Comparison of ENCODE assay signal across 29 mouse cellular contexts in the genomic region with DNA sequence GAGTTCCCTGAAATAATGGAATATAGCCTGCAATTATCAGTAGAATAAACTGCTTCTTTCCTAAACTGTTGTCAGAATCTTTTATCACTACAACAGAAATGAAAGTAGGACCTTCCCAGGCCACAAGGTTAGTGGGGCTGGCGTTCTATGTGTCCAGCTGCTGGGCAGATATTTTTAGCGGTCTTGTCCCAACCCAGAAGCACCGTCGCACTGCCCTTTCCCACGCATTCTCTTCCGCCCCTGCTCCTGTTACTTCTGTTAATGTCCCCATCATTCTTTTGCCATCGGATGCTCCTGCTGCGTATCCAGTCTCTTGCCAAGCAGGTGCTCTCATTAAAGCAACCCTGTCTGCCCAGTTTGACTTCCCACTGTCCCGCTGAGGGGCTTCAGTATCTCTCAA.
"Had no signal": no experiment of that assay in that cellular context is flagged by ENCODE, and none has a peak within 500 bp of the region (broad histone marks: within the 10 kb centered on the region; RNA-seq: fewer than 3 reads in every experiment).

No protein-coding gene starts in this region.

- H3K36me3 ChIP-seq: limb, embryonic 10.5 days; limb, embryonic 12.5 days; limb, embryonic 13.5 days; limb, embryonic 15.5 days; liver, embryonic 12.5 days; liver, embryonic 13.5 days; liver, embryonic 15.5 days; lung, embryonic 15.5 days; midbrain, embryonic 10.5 days; midbrain, embryonic 12.5 days; midbrain, embryonic 13.5 days; midbrain, embryonic 15.5 days; neural tube, embryonic 12.5 days; neural tube, embryonic 13.5 days had no signal

- DNase-seq: left cerebral cortex, postnatal 4 days; liver; liver, embryonic 13.5 days; liver, postnatal 0 days; lung, adult 18-20 months; lung, adult 2 months; lung, embryonic 14.5 days; lung, postnatal 10 days; lung, postnatal 14 days; lung, postnatal 36 days; lung, postnatal 4 days; midbrain, embryonic 14.5 days had no signal

- H3K9me3 ChIP-seq: limb, embryonic 10.5 days; limb, embryonic 12.5 days; limb, embryonic 13.5 days; limb, embryonic 15.5 days; liver, embryonic 12.5 days; liver, embryonic 13.5 days; liver, embryonic 15.5 days; lung, embryonic 15.5 days; midbrain, embryonic 10.5 days; midbrain, embryonic 12.5 days; midbrain, embryonic 13.5 days; midbrain, embryonic 15.5 days; neural tube, embryonic 12.5 days; neural tube, embryonic 13.5 days had no signal

- H3K27me3 ChIP-seq: limb, embryonic 13.5 days; limb, embryonic 15.5 days; liver, embryonic 13.5 days; liver, embryonic 15.5 days; lung, embryonic 15.5 days; midbrain, embryonic 13.5 days; midbrain, embryonic 15.5 days; neural tube, embryonic 12.5 days; neural tube, embryonic 13.5 days had no signal

- H3K9ac ChIP-seq: limb, embryonic 12.5 days; limb, embryonic 13.5 days; limb, embryonic 15.5 days; liver, embryonic 12.5 days; liver, embryonic 13.5 days; liver, embryonic 14.5 days; liver, embryonic 15.5 days; liver, postnatal 0 days; lung, embryonic 14.5 days; lung, embryonic 15.5 days; midbrain, embryonic 12.5 days; midbrain, embryonic 13.5 days; midbrain, embryonic 15.5 days; neural tube, embryonic 12.5 days; neural tube, embryonic 13.5 days had no signal

- H3K27ac ChIP-seq: limb, embryonic 10.5 days; limb, embryonic 12.5 days; limb, embryonic 13.5 days; limb, embryonic 15.5 days; liver, embryonic 12.5 days; liver, embryonic 13.5 days; liver, embryonic 14.5 days; liver, embryonic 15.5 days; lung, embryonic 15.5 days; macrophage; midbrain, embryonic 10.5 days; midbrain, embryonic 12.5 days; midbrain, embryonic 13.5 days; midbrain, embryonic 15.5 days; neural tube, embryonic 12.5 days; neural tube, embryonic 13.5 days had no signal

- H3K4me1 ChIP-seq: limb, embryonic 10.5 days; limb, embryonic 12.5 days; limb, embryonic 13.5 days; limb, embryonic 15.5 days; liver, embryonic 12.5 days; liver, embryonic 13.5 days; liver, embryonic 15.5 days; lung, embryonic 15.5 days; midbrain, embryonic 15.5 days; neural tube, embryonic 12.5 days; neural tube, embryonic 13.5 days had no signal

- H3K4me3 ChIP-seq: limb, embryonic 10.5 days; limb, embryonic 12.5 days; limb, embryonic 13.5 days; limb, embryonic 15.5 days; liver, embryonic 12.5 days; liver, embryonic 13.5 days; liver, embryonic 15.5 days; lung, embryonic 15.5 days; megakaryocyte, embryonic 14.5 days; midbrain, embryonic 10.5 days; midbrain, embryonic 12.5 days; midbrain, embryonic 13.5 days; midbrain, embryonic 15.5 days; myocyte; neural tube, embryonic 12.5 days; neural tube, embryonic 13.5 days had no signal
